Mouse (Mus musculus) hindbrain, postnatal 0 days (tissue): ENCODE data around the gene Pdcd1lg2. TPM values are rescaled to one million over a fixed set of nuclear protein-coding genes. Genes with fewer than 3 reads are reported as not detected.

Source experiments
- ATAC-seq: fragments of 200-750 bp; cut with Nextera tagmentation; 2 replicates; pipeline ENCODE4 v1.8.0; 2017; ENCODE audit warnings: mild to moderate bottlenecking, moderate TSS enrichment, moderate library complexity
- DNase-seq: peaks from one replicate; pipeline ENCODE4 v3.0.0-alpha.2; 2015; ENCODE audit warnings: low spot score
- H3K27ac ChIP-seq: fragments of 300-500 bp; sonication (generic); 2 replicates; pipeline ENCODE4 v1.5.1; 2014; ENCODE audit warnings: mild to moderate bottlenecking
- H3K27me3 ChIP-seq: fragments of 300-500 bp; sonication (generic); 2 replicates; pipeline ENCODE4 v1.6.1; 2014; ENCODE audit warnings: low read length, mixed read lengths; ENCODE audit not compliant: insufficient read depth
- H3K36me3 ChIP-seq: fragments of 300-500 bp; sonication (generic); 2 replicates; pipeline ENCODE4 v1.6.1; 2014; ENCODE audit warnings: low read length, mixed read lengths; ENCODE audit not compliant: insufficient read depth
- H3K4me1 ChIP-seq: fragments of 300-500 bp; sonication (generic); 2 replicates; pipeline ENCODE4 v1.6.1; 2014; ENCODE audit warnings: antibody characterized with exemption, low read length, mixed read lengths; ENCODE audit not compliant: insufficient read depth
- H3K4me2 ChIP-seq: fragments of 300-500 bp; sonication (generic); 2 replicates; pipeline ENCODE4 v1.6.1; 2014; ENCODE audit warnings: low read depth, mild to moderate bottlenecking, low read length, moderate library complexity, mixed read lengths
- H3K4me3 ChIP-seq: fragments of 300-500 bp; sonication (generic); 2 replicates; pipeline ENCODE4 v1.5.1; 2014; ENCODE audit warnings: low read length
- H3K9ac ChIP-seq: fragments of 300-500 bp; sonication (generic); replicated peaks from 2 replicates; pipeline ENCODE4 v1.6.1; 2014; ENCODE audit warnings: mild to moderate bottlenecking, low read length, moderate library complexity, mixed read lengths
- H3K9me3 ChIP-seq: fragments of 300-500 bp; sonication (generic); 2 replicates; pipeline ENCODE4 v1.6.1; 2016; ENCODE audit warnings: low read length, mixed read lengths
- CTCF ChIP-seq: IDR thresholded peaks from 2 replicates; pipeline ENCODE4 v1.5.1; 2016; ENCODE audit warnings: antibody characterized with exemption, control low read depth, low read depth
- WGBS: fragments of 180-500 bp; shearing (Covaris S2); extraction: QIAGEN DNeasy Blood & Tissue Kit; methylation state at CpG from one replicate; pipeline ENCODE4 v1.1.7; 2014; 5-methylcytosine and 5-hydroxymethylcytosine counted together
- polyA plus RNA-seq: library from polyadenylated mRNA; unstranded; fragments of >200 nt; fragmentation: Nextera tagmentation; extraction: Ambion mirVana; gene quantifications from 2 replicates; pipeline ENCODE4 v1.2.1, GENCODE M21; 2015
- total RNA-seq: library from RNA; depleted of rRNA; stranded (reverse); fragments of >200 nt; gene quantifications from 2 replicates; pipeline ENCODE4 v1.2.3, GENCODE M21; 2014

Pdcd1lg2 gene
- total and polyA plus RNA-seq, 2 experiments from 2014 or later = 0.14 to 0.94 TPM

GRCm38 (mm10) chr19:29371284-29372081 is 39.2 kb upstream of the Pdcd1lg2 start:
- Histone ChIP-seq H3K27ac (no peak overlapping the region), H3K9ac (no peak overlapping the region), H3K4me2 (peak overlapping the region; percentile 11; the same call in 1 of the 2 replicates), H3K27me3 (no peaks in the 10 kb centered on the region), H3K4me1 (no peaks in the 10 kb centered on the region), H3K4me3 (no peak overlapping the region), H3K9me3 (no peaks in the 10 kb centered on the region), H3K36me3 (no peaks in the 10 kb centered on the region)
- no peak for ATAC-seq
- DNase-seq = no peak
- no peak for TF ChIP-seq CTCF
- WGBS = 82% methylated on average over 18 of the region's 18 CpGs

GRCm38 (mm10) chr19:29372138-29372537 is 38.6 kb upstream of the Pdcd1lg2 start:
- Histone ChIP-seq H3K4me1 (no peaks in the 10 kb centered on the region), H3K4me3 (no peak overlapping the region), H3K9me3 (no peaks in the 10 kb centered on the region), H3K27ac (no peak overlapping the region), H3K36me3 (no peaks in the 10 kb centered on the region), H3K4me2 (0 out of 2 replicates have a peak overlapping the region, but pooled peaks have one; percentile 11), H3K9ac (no peak overlapping the region), H3K27me3 (no peaks in the 10 kb centered on the region)
- ATAC-seq (no peak), DNase-seq (no peak)
- no peak for TF ChIP-seq CTCF
- WGBS = 69% methylated on average over 4 of the region's 4 CpGs

- DNase-seq (no peak), ATAC-seq (no peak)
- no peaks in the 10 kb centered on the region for H3K36me3 ChIP-seq
- H3K9ac ChIP-seq = no peak overlapping the region
- no peaks in the 10 kb centered on the region for H3K4me1 ChIP-seq
- no peak overlapping the region for H3K27ac ChIP-seq
- H3K9me3 ChIP-seq = no peaks in the 10 kb centered on the region
- TF ChIP-seq CTCF = no peak
- H3K27me3 ChIP-seq = no peaks in the 10 kb centered on the region
- no peak overlapping the region for H3K4me2 ChIP-seq
- 89% methylated on average over 3 of the region's 3 CpGs for WGBS
- no peak overlapping the region for H3K4me3 ChIP-seq
Observed at GRCm38 (mm10) chr19:29372621-29373020, 38.1 kb upstream of the Pdcd1lg2 start.

GRCm38 (mm10) chr19:29373438-29373837 is 37.3 kb upstream of the Pdcd1lg2 start:
- Histone ChIP-seq H3K4me3 (peak overlapping the region; percentile 15), H3K36me3 (no peaks in the 10 kb centered on the region), H3K9ac (peak overlapping the region; percentile 33), H3K27me3 (no peaks in the 10 kb centered on the region), H3K27ac (no peak overlapping the region), H3K4me1 (no peaks in the 10 kb centered on the region), H3K9me3 (no peaks in the 10 kb centered on the region), H3K4me2 (peak overlapping the region; percentile 46)
- no peak for DNase-seq
- no peak for TF ChIP-seq CTCF
- WGBS = 38% methylated on average over 11 of the region's 11 CpGs
- ATAC-seq = no peak

GRCm38 (mm10) chr19:29374947-29375346 is 35.8 kb upstream of the Pdcd1lg2 start:
- 92% methylated on average over 9 of the region's 9 CpGs for WGBS

GRCm38 (mm10) chr19:29376382-29376781 is 34.3 kb upstream of the Pdcd1lg2 start:
- Histone ChIP-seq H3K4me2 (no peak overlapping the region), H3K4me1 (no peaks in the 10 kb centered on the region), H3K4me3 (no peak overlapping the region), H3K36me3 (no peaks in the 10 kb centered on the region), H3K9me3 (no peaks in the 10 kb centered on the region), H3K9ac (no peak overlapping the region), H3K27me3 (no peaks in the 10 kb centered on the region), H3K27ac (no peak overlapping the region)
- no peak for TF ChIP-seq CTCF
- ATAC-seq = no peak
- WGBS = 64% methylated on average over 3 of the region's 3 CpGs
- DNase-seq = no peak

More at GRCm38 (mm10) chr19:29374947-29375346, 35.8 kb upstream of the Pdcd1lg2 start:
- no peak overlapping the region for H3K27ac ChIP-seq
- H3K4me1 ChIP-seq = no peaks in the 10 kb centered on the region
- DNase-seq (no peak), ATAC-seq (no peak)
- no peak overlapping the region for H3K4me2 ChIP-seq
- no peak for TF ChIP-seq CTCF
- no peak overlapping the region for H3K4me3 ChIP-seq
- no peaks in the 10 kb centered on the region for H3K36me3 ChIP-seq
- no peak overlapping the region for H3K9ac ChIP-seq
- H3K27me3 ChIP-seq = no peaks in the 10 kb centered on the region
- no peaks in the 10 kb centered on the region for H3K9me3 ChIP-seq
